Mouse (Mus musculus): ENCODE data around the gene Ppm1h. TPM values are rescaled to one million over a fixed set of nuclear protein-coding genes. Genes with fewer than 3 reads are reported as not detected.
A peak's percentile ranks its signal among the peaks of the same experiment; 100 is the strongest.

The Ppm1h gene
- polyA plus RNA-seq, 1 experiment from 2014 or later = 19.8 TPM

DNA sequence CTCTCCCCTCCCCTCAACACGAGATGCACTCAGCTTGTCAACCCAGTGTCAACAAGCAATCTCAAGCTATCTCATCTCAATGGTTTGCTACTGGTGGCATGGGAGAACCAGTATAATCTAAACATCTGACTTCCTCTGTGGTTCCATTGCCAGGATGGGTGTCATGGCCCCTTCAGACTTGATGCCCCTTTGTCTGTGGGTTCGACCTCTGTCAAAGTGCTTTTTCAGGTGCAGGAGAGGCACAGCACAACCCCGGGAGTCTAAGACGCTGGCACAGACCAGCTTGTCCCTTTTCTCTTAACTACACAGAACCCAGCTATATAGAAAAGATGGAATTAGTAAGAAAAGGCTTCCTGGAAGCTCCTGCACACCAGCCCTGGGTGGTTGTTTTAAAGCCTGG lies 56.0 kb downstream of the Ppm1h start:
- Histone ChIP-seq H3K36me3 (ENCODE audit: control insufficient read depth, insufficient read depth, low read length) (no peaks in the 10 kb centered on the region), H3K4me2 (ENCODE audit: low read length) (no peak overlapping the region), H3K27ac (replicated peaks; ENCODE audit: low read depth, low read length) (no peak overlapping the region), H3K4me3 (replicated peaks; ENCODE audit: low read depth, low read length) (no peak overlapping the region), H3K27me3 (ENCODE audit: control insufficient read depth, insufficient read depth, low read length) (no peaks in the 10 kb centered on the region), H3K4me1 (ENCODE audit: control insufficient read depth, insufficient read depth, low read length) (no peaks in the 10 kb centered on the region), H3K9ac (replicated peaks; ENCODE audit: low read length) (no peak overlapping the region), H3K9me3 (ENCODE audit: control insufficient read depth, low read length) (no peaks in the 10 kb centered on the region)
- ATAC-seq (ENCODE audit: low FRiP score, low TSS enrichment) (no peak), DNase-seq (no peak)
- 91% methylated on average over 4 of the region's 4 CpGs for WGBS

DNA sequence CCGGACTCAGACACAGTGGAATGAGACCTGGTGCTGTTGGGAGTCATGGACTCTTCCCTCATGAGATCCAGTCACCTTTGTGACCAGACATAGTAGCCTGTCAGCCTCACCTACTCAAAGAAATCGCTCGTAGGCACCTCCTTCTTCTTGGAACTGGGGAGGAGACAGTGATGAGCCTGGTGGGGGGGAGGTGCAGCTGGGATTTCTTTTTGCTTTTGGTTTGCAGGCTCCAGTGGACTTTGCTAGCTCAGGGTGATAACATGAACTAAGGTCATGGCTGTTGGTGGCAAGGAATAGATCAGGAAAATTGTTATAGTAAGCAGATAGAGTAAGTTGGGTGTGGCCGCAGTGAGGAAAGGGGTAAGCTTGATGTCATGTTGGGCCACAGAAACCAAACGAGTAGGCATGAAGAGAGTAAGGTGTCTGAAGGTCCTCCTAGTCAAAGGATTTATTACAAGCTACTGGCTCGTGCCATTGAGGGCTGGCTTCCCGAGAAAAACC lies 56.8 kb downstream of the Ppm1h start:
- Histone ChIP-seq H3K4me3 (replicated peaks; ENCODE audit: low read depth, low read length) (no peak overlapping the region), H3K27ac (replicated peaks; ENCODE audit: low read depth, low read length) (no peak overlapping the region), H3K27me3 (ENCODE audit: control insufficient read depth, insufficient read depth, low read length) (no peaks in the 10 kb centered on the region), H3K4me1 (ENCODE audit: control insufficient read depth, insufficient read depth, low read length) (no peaks in the 10 kb centered on the region), H3K9ac (replicated peaks; ENCODE audit: low read length) (no peak overlapping the region), H3K9me3 (ENCODE audit: control insufficient read depth, low read length) (no peaks in the 10 kb centered on the region), H3K36me3 (ENCODE audit: control insufficient read depth, insufficient read depth, low read length) (no peaks in the 10 kb centered on the region), H3K4me2 (ENCODE audit: low read length) (no peak overlapping the region)
- no peak for ATAC-seq (ENCODE audit: low FRiP score, low TSS enrichment)
- DNase-seq = no peak
- 90% methylated on average over 7 of the region's 7 CpGs for WGBS

DNA sequence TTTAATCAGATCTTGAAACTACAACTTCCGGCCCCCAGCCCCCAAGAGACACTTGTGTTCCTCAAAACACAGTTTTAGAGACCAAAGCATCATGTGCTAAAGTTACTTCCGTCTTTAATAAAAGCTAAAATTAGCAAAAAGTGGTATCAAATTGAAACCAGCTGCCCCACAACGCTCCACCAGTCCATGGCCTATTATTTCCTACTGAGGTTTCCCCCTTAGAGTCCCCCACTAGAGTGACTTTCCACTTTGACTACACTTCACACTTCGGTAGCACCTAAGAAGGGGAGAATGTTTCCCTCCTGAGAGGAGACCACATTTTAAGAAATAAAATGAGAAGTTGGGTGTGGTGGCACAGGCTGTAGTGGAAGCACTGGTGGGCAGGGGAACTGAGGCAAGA lies 58.3 kb downstream of the Ppm1h start:
- ATAC-seq (ENCODE audit: low FRiP score, low TSS enrichment) (no peak), DNase-seq (no peak)
- Histone ChIP-seq H3K4me1 (ENCODE audit: control insufficient read depth, insufficient read depth, low read length) (0 out of 2 replicates have a peak, but pooled peaks cover 4% of the 10 kb centered on the region), H3K27me3 (ENCODE audit: control insufficient read depth, insufficient read depth, low read length) (no peaks in the 10 kb centered on the region), H3K4me2 (ENCODE audit: low read length) (no peak overlapping the region), H3K9me3 (ENCODE audit: control insufficient read depth, low read length) (no peaks in the 10 kb centered on the region), H3K27ac (replicated peaks; ENCODE audit: low read depth, low read length) (no peak overlapping the region), H3K36me3 (ENCODE audit: control insufficient read depth, insufficient read depth, low read length) (no peaks in the 10 kb centered on the region), H3K9ac (replicated peaks; ENCODE audit: low read length) (no peak overlapping the region), H3K4me3 (replicated peaks; ENCODE audit: low read depth, low read length) (no peak overlapping the region)
- WGBS = 91% methylated on average over 4 of the region's 4 CpGs

DNA sequence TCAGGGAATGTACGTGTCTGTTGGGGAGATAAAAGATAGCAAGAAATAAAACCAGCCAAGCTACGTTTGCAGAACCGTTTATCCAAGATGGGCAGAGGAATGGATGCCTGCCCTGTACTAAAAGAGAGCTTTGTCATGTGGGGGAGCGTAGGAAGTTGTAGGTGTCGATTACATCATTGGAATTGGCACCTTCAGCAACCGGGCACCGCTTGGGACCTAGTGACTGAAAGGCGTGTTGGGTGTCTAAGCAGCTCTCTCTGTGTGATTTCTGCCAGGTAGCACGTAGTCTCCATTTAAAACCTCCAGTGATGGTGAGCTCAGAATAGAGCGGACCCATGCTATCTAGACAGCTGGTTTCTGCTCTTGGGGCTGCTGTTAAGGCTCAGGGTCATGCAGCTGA lies 60.0 kb downstream of the Ppm1h start:
- no peak for ATAC-seq (ENCODE audit: low FRiP score, low TSS enrichment)
- H3K4me1 ChIP-seq (ENCODE audit: control insufficient read depth, insufficient read depth, low read length) = 0 out of 2 replicates have a peak, but pooled peaks cover 4% of the 10 kb centered on the region
- H3K9ac ChIP-seq (replicated peaks; ENCODE audit: low read length) = no peak overlapping the region
- H3K9me3 ChIP-seq (ENCODE audit: control insufficient read depth, low read length) = no peaks in the 10 kb centered on the region
- no peak overlapping the region for H3K4me2 ChIP-seq (ENCODE audit: low read length)
- H3K27ac ChIP-seq (replicated peaks; ENCODE audit: low read depth, low read length) = no peak overlapping the region
- DNase-seq = no peak
- no peaks in the 10 kb centered on the region for H3K36me3 ChIP-seq (ENCODE audit: control insufficient read depth, insufficient read depth, low read length)
- H3K4me3 ChIP-seq (replicated peaks; ENCODE audit: low read depth, low read length) = no peak overlapping the region
- no peaks in the 10 kb centered on the region for H3K27me3 ChIP-seq (ENCODE audit: control insufficient read depth, insufficient read depth, low read length)
- 93% methylated on average over 10 of the region's 10 CpGs for WGBS

DNA sequence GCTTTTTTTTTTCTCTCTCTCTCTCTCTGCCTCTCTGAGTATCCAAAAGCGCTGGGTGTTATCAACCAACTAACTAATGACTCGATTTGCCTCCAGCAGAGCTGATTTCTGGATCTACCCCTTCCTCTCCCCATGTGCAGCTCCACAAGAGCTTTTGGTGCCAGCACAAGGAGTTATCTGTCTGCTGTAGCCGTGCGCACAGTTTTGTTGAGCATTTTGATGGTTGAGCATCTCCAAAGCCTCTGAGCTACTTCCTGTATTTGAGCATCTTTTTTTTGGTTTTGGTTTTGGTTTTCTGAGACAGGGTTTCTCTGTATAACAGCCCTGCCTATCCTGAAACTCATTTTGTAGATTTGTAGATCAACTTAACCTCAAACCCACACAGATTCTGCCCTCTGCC lies 60.5 kb downstream of the Ppm1h start:
- no peaks in the 10 kb centered on the region for H3K36me3 ChIP-seq (ENCODE audit: control insufficient read depth, insufficient read depth, low read length)
- H3K4me1 ChIP-seq (ENCODE audit: control insufficient read depth, insufficient read depth, low read length) = 0 out of 2 replicates have a peak, but pooled peaks cover 4% of the 10 kb centered on the region
- H3K4me3 ChIP-seq (replicated peaks; ENCODE audit: low read depth, low read length) = no peak overlapping the region
- H3K9ac ChIP-seq (replicated peaks; ENCODE audit: low read length) = no peak overlapping the region
- 96% methylated on average over 4 of the region's 4 CpGs for WGBS
- H3K27me3 ChIP-seq (ENCODE audit: control insufficient read depth, insufficient read depth, low read length) = no peaks in the 10 kb centered on the region
- no peak for DNase-seq
- no peaks in the 10 kb centered on the region for H3K9me3 ChIP-seq (ENCODE audit: control insufficient read depth, low read length)
- H3K4me2 ChIP-seq (ENCODE audit: low read length) = no peak overlapping the region
- no peak overlapping the region for H3K27ac ChIP-seq (replicated peaks; ENCODE audit: low read depth, low read length)
- no peak for ATAC-seq (ENCODE audit: low FRiP score, low TSS enrichment)

DNA sequence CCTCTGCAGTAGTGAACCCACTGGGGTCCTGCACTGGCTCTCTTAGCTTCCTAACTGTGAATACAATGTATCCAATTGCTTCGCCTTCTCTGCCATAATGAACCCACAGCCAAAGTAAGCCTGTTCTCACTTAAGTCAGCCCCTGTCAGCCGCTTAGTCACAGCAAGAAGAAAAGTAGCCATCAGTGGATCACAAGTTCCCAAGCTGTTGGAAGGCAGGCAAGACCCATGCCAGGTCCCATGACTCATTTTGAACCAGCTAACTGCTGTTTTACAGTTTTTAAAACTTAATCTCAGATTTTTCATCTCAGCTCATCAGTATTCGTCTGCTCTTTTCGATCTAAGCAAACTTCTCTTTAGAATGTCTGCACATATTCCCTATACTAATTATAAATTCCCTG lies 61.6 kb downstream of the Ppm1h start:
- 0 out of 2 replicates have a peak overlapping the region, but pooled peaks have one; percentile 41 for H3K27ac ChIP-seq (replicated peaks; ENCODE audit: low read depth, low read length)
- no peaks in the 10 kb centered on the region for H3K27me3 ChIP-seq (ENCODE audit: control insufficient read depth, insufficient read depth, low read length)
- H3K36me3 ChIP-seq (ENCODE audit: control insufficient read depth, insufficient read depth, low read length) = no peaks in the 10 kb centered on the region
- H3K9me3 ChIP-seq (ENCODE audit: control insufficient read depth, low read length) = no peaks in the 10 kb centered on the region
- DNase-seq = no peak
- no peak for ATAC-seq (ENCODE audit: low FRiP score, low TSS enrichment)
- 0 out of 2 replicates have a peak, but pooled peaks cover 4% of the 10 kb centered on the region for H3K4me1 ChIP-seq (ENCODE audit: control insufficient read depth, insufficient read depth, low read length)
- no peak overlapping the region for H3K4me2 ChIP-seq (ENCODE audit: low read length)
- H3K9ac ChIP-seq (replicated peaks; ENCODE audit: low read length) = no peak overlapping the region; the same call in 1 of the 2 replicates
- 83% methylated on average over 4 of the region's 4 CpGs for WGBS
- H3K4me3 ChIP-seq (replicated peaks; ENCODE audit: low read depth, low read length) = no peak overlapping the region

DNA sequence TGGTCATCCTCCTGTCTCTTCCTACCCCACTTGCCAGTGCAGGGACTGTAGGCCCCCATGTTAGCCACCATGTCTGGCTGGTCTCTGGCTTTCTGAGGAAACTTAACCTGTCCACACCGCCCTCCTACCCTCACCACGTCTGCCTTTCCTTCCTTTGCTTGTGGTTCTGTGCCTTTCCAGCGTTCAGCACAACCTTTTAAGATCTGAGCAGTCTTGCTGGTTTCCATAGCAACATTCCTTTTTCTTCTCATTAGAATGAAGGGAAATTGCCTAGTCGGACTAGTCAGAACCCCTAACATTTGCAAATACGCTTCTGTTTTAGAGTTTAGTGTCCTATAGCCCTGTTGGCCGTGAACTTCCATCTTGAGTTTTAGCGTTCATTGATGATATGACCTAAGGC lies 62.6 kb downstream of the Ppm1h start:
- H3K9ac ChIP-seq (replicated peaks; ENCODE audit: low read length) = no peak overlapping the region
- H3K9me3 ChIP-seq (ENCODE audit: control insufficient read depth, low read length) = no peaks in the 10 kb centered on the region
- ATAC-seq (ENCODE audit: low FRiP score, low TSS enrichment) (no peak), DNase-seq (peak; percentile 64)
- H3K36me3 ChIP-seq (ENCODE audit: control insufficient read depth, insufficient read depth, low read length) = no peaks in the 10 kb centered on the region
- no peak overlapping the region for H3K4me3 ChIP-seq (replicated peaks; ENCODE audit: low read depth, low read length)
- H3K27me3 ChIP-seq (ENCODE audit: control insufficient read depth, insufficient read depth, low read length) = no peaks in the 10 kb centered on the region
- H3K4me1 ChIP-seq (ENCODE audit: control insufficient read depth, insufficient read depth, low read length) = 0 out of 2 replicates have a peak, but pooled peaks cover 4% of the 10 kb centered on the region
- 52% methylated on average over 7 of the region's 7 CpGs for WGBS
- H3K27ac ChIP-seq (replicated peaks; ENCODE audit: low read depth, low read length) = 0 out of 2 replicates have a peak overlapping the region, but pooled peaks have one; percentile 32
- no peak overlapping the region for H3K4me2 ChIP-seq (ENCODE audit: low read length)

DNA sequence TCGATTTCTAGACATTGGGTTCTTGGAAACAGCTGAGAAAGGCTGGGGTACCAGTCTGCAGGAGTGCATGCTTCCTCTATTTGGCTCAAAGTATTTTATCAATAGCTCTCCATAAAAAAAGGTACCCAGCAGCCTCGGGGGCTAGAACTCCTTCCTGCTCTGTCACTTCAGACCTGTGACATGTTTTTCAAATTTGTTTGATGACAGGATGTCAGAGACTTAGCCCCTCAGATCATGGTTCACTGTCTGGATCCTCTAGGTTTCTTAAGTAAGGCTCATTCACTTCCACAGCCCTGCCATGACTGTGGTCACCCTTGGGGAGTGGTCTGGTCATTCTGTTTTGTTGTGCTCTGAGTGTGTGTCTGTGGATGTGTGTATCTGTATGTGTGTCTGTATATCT lies 63.6 kb downstream of the Ppm1h start:
- Histone ChIP-seq H3K27me3 (ENCODE audit: control insufficient read depth, insufficient read depth, low read length) (no peaks in the 10 kb centered on the region), H3K4me2 (ENCODE audit: low read length) (no peak overlapping the region), H3K4me1 (ENCODE audit: control insufficient read depth, insufficient read depth, low read length) (0 out of 2 replicates have a peak, but pooled peaks cover 4% of the 10 kb centered on the region), H3K27ac (replicated peaks; ENCODE audit: low read depth, low read length) (no peak overlapping the region), H3K9ac (replicated peaks; ENCODE audit: low read length) (no peak overlapping the region), H3K36me3 (ENCODE audit: control insufficient read depth, insufficient read depth, low read length) (no peaks in the 10 kb centered on the region), H3K4me3 (replicated peaks; ENCODE audit: low read depth, low read length) (no peak overlapping the region), H3K9me3 (ENCODE audit: control insufficient read depth, low read length) (no peaks in the 10 kb centered on the region)
- WGBS = 84% methylated on average over 2 of the region's 2 CpGs
- DNase-seq = no peak
- no peak for ATAC-seq (ENCODE audit: low FRiP score, low TSS enrichment)

DNA sequence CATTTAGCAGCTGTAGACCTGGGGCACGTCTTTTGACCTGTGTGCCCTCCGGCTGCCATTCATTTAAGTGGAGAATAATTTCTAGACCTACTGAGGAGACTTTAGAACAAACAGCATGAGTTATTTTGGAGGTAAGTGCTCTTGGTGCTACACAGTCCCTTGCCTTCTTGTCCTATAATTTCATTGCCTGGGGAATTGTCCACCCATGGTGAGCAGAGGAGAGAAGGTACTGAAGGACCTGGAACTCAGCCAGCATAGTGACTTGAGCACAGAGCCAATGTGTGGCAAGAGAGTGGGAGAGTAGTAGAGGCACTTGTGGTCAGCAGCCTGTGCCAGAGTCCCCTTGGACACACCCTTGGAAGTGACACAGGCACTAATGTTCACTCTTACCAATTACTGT lies 64.8 kb downstream of the Ppm1h start:
- H3K27me3 ChIP-seq (ENCODE audit: control insufficient read depth, insufficient read depth, low read length) = no peaks in the 10 kb centered on the region
- H3K4me3 ChIP-seq (replicated peaks; ENCODE audit: low read depth, low read length) = no peak overlapping the region
- no peak for DNase-seq
- H3K4me2 ChIP-seq (ENCODE audit: low read length) = no peak overlapping the region
- no peaks in the 10 kb centered on the region for H3K36me3 ChIP-seq (ENCODE audit: control insufficient read depth, insufficient read depth, low read length)
- 0 out of 2 replicates have a peak, but pooled peaks cover 4% of the 10 kb centered on the region for H3K4me1 ChIP-seq (ENCODE audit: control insufficient read depth, insufficient read depth, low read length)
- H3K9me3 ChIP-seq (ENCODE audit: control insufficient read depth, low read length) = no peaks in the 10 kb centered on the region
- H3K27ac ChIP-seq (replicated peaks; ENCODE audit: low read depth, low read length) = no peak overlapping the region
- no peak overlapping the region for H3K9ac ChIP-seq (replicated peaks; ENCODE audit: low read length)
- WGBS = 96% methylated on average over 2 of the region's 2 CpGs
- no peak for ATAC-seq (ENCODE audit: low FRiP score, low TSS enrichment)
